Mouse (Mus musculus) midbrain, embryonic 10.5 days (tissue): ENCODE data around the gene Fam213a. TPM values are rescaled to one million over a fixed set of nuclear protein-coding genes. Genes with fewer than 3 reads are reported as not detected.

ENCODE experiments used
- polyA plus RNA-seq: library from polyadenylated mRNA; unstranded; fragments of >200 nt; fragmentation: Nextera tagmentation; extraction: Ambion mirVana; gene quantifications from 2 replicates; pipeline ENCODE4 v1.2.1, GENCODE M21; 2016

Gene Fam213a
- polyA plus RNA-seq, 1 experiment from 2014 or later: 46.5 TPM

Other genes with a start within 250 kb of the Fam213a start
- gene Sh2d4b, start 120.5 kb downstream of the Fam213a start, polyA plus RNA-seq: 0.31 and 0.45 TPM in 2 replicates
- 90.6 and 101 TPM in 2 replicates for gene Tspan14, start 47.0 kb downstream of the Fam213a start, polyA plus RNA-seq
- 0.22 and 0.30 TPM in 2 replicates for gene Dydc2, start 55.4 kb upstream of the Fam213a start, polyA plus RNA-seq
- not detected in 2 replicates for gene Dydc1, start 59.1 kb upstream of the Fam213a start, polyA plus RNA-seq
- not detected in 2 replicates for gene Mat1a, start 91.2 kb upstream of the Fam213a start, polyA plus RNA-seq
- gene Sftpa1, start 118.0 kb upstream of the Fam213a start, polyA plus RNA-seq: not detected in 2 replicates
- not detected in 2 replicates for gene Mbl1, start 137.7 kb upstream of the Fam213a start, polyA plus RNA-seq
- not detected in 2 replicates for gene Sftpd, start 171.4 kb upstream of the Fam213a start, polyA plus RNA-seq